Mouse (Mus musculus): ENCODE measurements around the gene Uap1l1. TPM values are rescaled to one million over a fixed set of nuclear protein-coding genes. Genes with fewer than 3 reads are reported as not detected.
"Not testable (repeated sequence)": the region's sequence is repeated elsewhere in the genome, so short reads cannot be mapped to it uniquely, and the experiment has no call there.

Uap1l1 gene
- polyA plus RNA-seq (2014; fragmentation: Nextera tagmentation; extraction: Ambion mirVana): 2.6 and 5.3 TPM in 2 replicates

DNA sequence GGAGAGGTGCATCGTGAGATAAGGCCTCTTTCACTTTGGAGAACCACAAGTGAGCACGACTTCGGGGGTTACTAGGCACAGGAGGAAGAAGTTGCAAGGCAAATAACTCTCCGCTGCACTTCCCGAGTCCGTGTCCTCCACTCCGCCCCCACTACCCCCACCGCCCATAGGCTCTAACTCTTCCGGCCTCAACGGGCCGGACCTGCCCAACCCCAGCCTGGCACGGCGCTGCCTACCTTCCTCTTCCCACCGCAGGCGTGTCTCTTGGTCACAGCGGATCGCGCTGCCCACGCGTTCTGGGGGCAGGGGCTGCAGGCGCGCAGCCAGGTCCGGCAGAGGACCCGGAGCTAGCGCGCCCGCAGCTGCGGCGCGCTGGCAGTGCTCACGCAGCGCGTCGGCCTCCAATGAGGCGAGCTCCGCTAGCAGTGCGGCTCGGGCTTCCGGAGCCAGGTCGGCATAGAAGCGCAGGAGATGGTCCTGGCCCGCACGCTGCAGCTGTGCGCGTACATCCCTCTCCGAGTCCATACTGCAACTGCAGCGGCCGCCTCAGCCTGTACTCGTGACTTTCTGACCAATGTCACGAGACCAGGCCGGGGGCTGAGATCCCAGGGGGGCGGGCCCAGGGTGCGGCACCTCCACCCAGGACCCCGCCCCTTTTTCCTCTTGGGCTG lies at the start of gene Uap1l1:
TSS of gene Uap1l1 (minus strand) at position 592 of the 671 bp plus-strand sequence.
- Histone ChIP-seq H3K4me1 (ENCODE audit: control insufficient read depth, insufficient read depth, low read length) (no peaks in the 10 kb centered on the region), H3K9ac (replicated peaks; ENCODE audit: low read length) (peak within 1 kb of the TSS; percentile 57), H3K27me3 (ENCODE audit: control insufficient read depth, insufficient read depth, low read length) (peaks cover 25% of the 10 kb centered on the region; the same call in 1 of the 2 replicates), H3K36me3 (ENCODE audit: control insufficient read depth, insufficient read depth, low read length) (no peaks in the 10 kb centered on the region), H3K9me3 (ENCODE audit: control insufficient read depth, low read length) (no peaks in the 10 kb centered on the region), H3K27ac (replicated peaks; ENCODE audit: low read depth, low read length) (no peak within 1 kb of the TSS), H3K4me2 (ENCODE audit: low read length) (peak within 1 kb of the TSS; percentile 95), H3K4me3 (replicated peaks; ENCODE audit: low read depth, low read length) (peak within 1 kb of the TSS; percentile 48)
- ATAC-seq (ENCODE audit: low FRiP score, low TSS enrichment): 0 out of 2 replicates have a peak, but pooled peaks have one; percentile 34
- peak; percentile 79 for DNase-seq
- 1% methylated on average over 54 of the region's 54 CpGs for WGBS

- peaks cover 31% of the 10 kb centered on the region for H3K36me3 ChIP-seq (ENCODE audit: control insufficient read depth, insufficient read depth, low read length)
- not testable (repeated sequence) for H3K9ac ChIP-seq (replicated peaks; ENCODE audit: low read length); H3K9me3 ChIP-seq (ENCODE audit: control insufficient read depth, low read length); H3K27me3 ChIP-seq (ENCODE audit: control insufficient read depth, insufficient read depth, low read length); DNase-seq; ATAC-seq (ENCODE audit: low FRiP score, low TSS enrichment); H3K4me3 ChIP-seq (replicated peaks; ENCODE audit: low read depth, low read length); H3K4me1 ChIP-seq (ENCODE audit: control insufficient read depth, insufficient read depth, low read length); H3K4me2 ChIP-seq (ENCODE audit: low read length); H3K27ac ChIP-seq (replicated peaks; ENCODE audit: low read depth, low read length)
These were observed 48.0 kb upstream of the Uap1l1 start for GRCm38 (mm10) chr2:25413436-25413835.

DNA sequence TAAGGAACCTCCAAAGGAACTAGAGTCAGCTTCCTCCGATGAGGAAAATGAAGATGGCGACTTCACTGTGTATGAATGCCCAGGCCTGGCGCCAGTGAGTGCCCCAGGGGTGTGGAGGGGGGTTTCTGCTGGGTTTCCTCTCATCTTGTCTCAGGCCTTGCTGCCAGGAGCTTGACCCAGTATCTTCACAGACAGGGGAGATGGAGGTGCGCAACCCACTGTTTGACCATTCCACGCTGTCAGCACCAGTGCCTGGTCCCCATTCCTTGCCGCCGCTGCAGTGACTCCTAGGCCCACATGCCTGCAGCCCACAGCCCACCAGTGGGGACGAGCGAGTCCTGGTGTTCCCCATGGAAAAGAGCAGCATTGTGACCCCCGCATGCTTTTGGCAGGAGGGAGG lies 43.4 kb upstream of the Uap1l1 start:
- H3K36me3 ChIP-seq (ENCODE audit: control insufficient read depth, insufficient read depth, low read length): peaks cover 51% of the 10 kb centered on the region
- no peak overlapping the region for H3K4me3 ChIP-seq (replicated peaks; ENCODE audit: low read depth, low read length)
- whole genome bisulfite sequencing: 90% methylated on average over 10 of the region's 10 CpGs

DNA sequence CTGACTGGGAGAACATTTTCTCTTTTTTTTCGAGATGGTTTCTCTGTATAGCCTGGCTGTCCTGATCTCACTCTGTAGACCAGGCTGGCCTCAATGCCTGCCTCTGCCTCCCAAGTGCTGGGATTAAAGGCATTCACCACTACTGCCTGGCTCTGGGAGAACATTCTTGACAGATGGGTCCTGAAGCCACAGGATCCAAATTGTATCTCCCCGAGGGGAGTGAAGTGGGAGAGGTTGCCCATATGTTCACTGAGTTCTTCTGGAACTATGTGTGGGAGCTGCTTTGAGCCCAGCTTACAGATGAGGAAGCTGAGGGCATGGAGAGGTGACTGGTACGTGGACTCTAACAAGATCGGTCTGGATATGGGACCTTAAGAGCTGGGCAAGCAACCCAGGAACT lies 38.5 kb upstream of the Uap1l1 start:
- Histone ChIP-seq H3K9ac (replicated peaks; ENCODE audit: low read length) (peak overlapping the region; percentile 99), H3K27ac (replicated peaks; ENCODE audit: low read depth, low read length) (peak overlapping the region; percentile 93; the same call in 1 of the 2 replicates), H3K4me3 (replicated peaks; ENCODE audit: low read depth, low read length) (peak overlapping the region; percentile 98), H3K36me3 (ENCODE audit: control insufficient read depth, insufficient read depth, low read length) (peaks cover 28% of the 10 kb centered on the region), H3K9me3 (ENCODE audit: control insufficient read depth, low read length) (no peaks in the 10 kb centered on the region), H3K27me3 (ENCODE audit: control insufficient read depth, insufficient read depth, low read length) (peaks cover 18% of the 10 kb centered on the region), H3K4me1 (ENCODE audit: control insufficient read depth, insufficient read depth, low read length) (peaks cover 26% of the 10 kb centered on the region), H3K4me2 (ENCODE audit: low read length) (peak overlapping the region; percentile 72)
- WGBS: 82% methylated on average over 4 of the region's 4 CpGs
- no peak for DNase-seq
- no peak for ATAC-seq (ENCODE audit: low FRiP score, low TSS enrichment)

More for the DNA sequence above, 43.4 kb upstream of the Uap1l1 start:
- no peaks in the 10 kb centered on the region for H3K27me3 ChIP-seq (ENCODE audit: control insufficient read depth, insufficient read depth, low read length)
- H3K9me3 ChIP-seq (ENCODE audit: control insufficient read depth, low read length): no peaks in the 10 kb centered on the region
- no peak overlapping the region for H3K9ac ChIP-seq (replicated peaks; ENCODE audit: low read length)
- DNase-seq: no peak
- H3K4me2 ChIP-seq (ENCODE audit: low read length): no peak overlapping the region
- no peak overlapping the region for H3K27ac ChIP-seq (replicated peaks; ENCODE audit: low read depth, low read length)
- peaks cover 19% of the 10 kb centered on the region for H3K4me1 ChIP-seq (ENCODE audit: control insufficient read depth, insufficient read depth, low read length)
- ATAC-seq (ENCODE audit: low FRiP score, low TSS enrichment): no peak

DNA sequence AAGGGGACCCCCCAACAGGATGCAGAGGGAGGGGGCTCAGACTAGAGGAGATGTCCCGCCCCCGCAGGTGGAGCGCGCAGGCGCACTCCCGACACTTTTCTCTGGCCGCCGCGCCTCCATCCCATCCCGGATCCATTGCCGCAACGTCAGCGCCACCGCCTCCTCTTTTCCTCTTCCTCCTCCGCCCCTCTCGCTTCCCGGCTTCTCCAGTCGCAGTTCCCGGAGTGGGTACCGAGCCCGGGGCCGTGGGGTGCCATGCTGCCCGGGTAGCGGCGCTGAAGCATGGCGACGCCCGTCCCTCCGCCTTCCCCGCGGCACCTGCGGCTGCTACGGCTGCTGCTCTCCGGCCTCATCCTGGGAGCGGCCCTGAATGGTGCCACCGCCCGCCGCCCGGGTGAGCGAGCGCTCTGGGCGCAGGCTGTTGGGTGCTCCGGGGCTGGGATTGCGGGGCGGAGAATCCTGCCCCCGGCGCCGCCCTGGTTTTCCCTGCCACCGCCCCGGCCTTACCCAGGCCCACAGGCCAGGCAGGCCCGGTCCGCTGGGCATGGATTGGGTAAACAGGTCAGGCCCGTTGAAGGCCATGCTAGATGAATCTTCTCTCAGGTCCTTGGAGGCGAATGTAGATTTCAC lies 37.6 kb upstream of the Uap1l1 start:
- peak overlapping the region; percentile 93 for H3K27ac ChIP-seq (replicated peaks; ENCODE audit: low read depth, low read length)
- peak overlapping the region; percentile 98 for H3K4me3 ChIP-seq (replicated peaks; ENCODE audit: low read depth, low read length)
- under 1% methylated on average over 49 of the region's 54 CpGs for WGBS
- H3K9ac ChIP-seq (replicated peaks; ENCODE audit: low read length): peak overlapping the region; percentile 99
- peaks cover 19% of the 10 kb centered on the region for H3K36me3 ChIP-seq (ENCODE audit: control insufficient read depth, insufficient read depth, low read length)
- ATAC-seq (ENCODE audit: low FRiP score, low TSS enrichment) (peak; percentile 85), DNase-seq (peak; percentile 92)
- peaks cover 26% of the 10 kb centered on the region for H3K4me1 ChIP-seq (ENCODE audit: control insufficient read depth, insufficient read depth, low read length)
- peaks cover 27% of the 10 kb centered on the region for H3K27me3 ChIP-seq (ENCODE audit: control insufficient read depth, insufficient read depth, low read length)
- H3K9me3 ChIP-seq (ENCODE audit: control insufficient read depth, low read length): no peaks in the 10 kb centered on the region
- H3K4me2 ChIP-seq (ENCODE audit: low read length): peak overlapping the region; percentile 72

GRCm38 (mm10) chr2:25402377-25402971 lies 37.0 kb upstream of the Uap1l1 start:
- under 1% methylated on average over 13 of the region's 13 CpGs for WGBS
- ATAC-seq (ENCODE audit: low FRiP score, low TSS enrichment) (peak; percentile 48), DNase-seq (peak; percentile 94)

GRCm38 (mm10) chr2:25400764-25401163 lies 35.3 kb upstream of the Uap1l1 start:
- Histone ChIP-seq H3K9ac (replicated peaks; ENCODE audit: low read length) (no peak overlapping the region; the same call in 1 of the 2 replicates), H3K4me3 (replicated peaks; ENCODE audit: low read depth, low read length) (peak overlapping the region; percentile 24), H3K9me3 (ENCODE audit: control insufficient read depth, low read length) (no peaks in the 10 kb centered on the region), H3K4me1 (ENCODE audit: control insufficient read depth, insufficient read depth, low read length) (peaks cover 20% of the 10 kb centered on the region), H3K27me3 (ENCODE audit: control insufficient read depth, insufficient read depth, low read length) (peaks cover 45% of the 10 kb centered on the region), H3K36me3 (ENCODE audit: control insufficient read depth, insufficient read depth, low read length) (no peaks in the 10 kb centered on the region), H3K4me2 (ENCODE audit: low read length) (peak overlapping the region; percentile 56), H3K27ac (replicated peaks; ENCODE audit: low read depth, low read length) (no peak overlapping the region)
- ATAC-seq (ENCODE audit: low FRiP score, low TSS enrichment) (no peak), DNase-seq (peak; percentile 79)
- WGBS: 3% methylated on average over 17 of the region's 17 CpGs

More at GRCm38 (mm10) chr2:25402377-25402971, 37.0 kb upstream of the Uap1l1 start:
- peak overlapping the region; percentile 99 for H3K9ac ChIP-seq (replicated peaks; ENCODE audit: low read length)
- H3K4me3 ChIP-seq (replicated peaks; ENCODE audit: low read depth, low read length): peak overlapping the region; percentile 98
- H3K4me2 ChIP-seq (ENCODE audit: low read length): peak overlapping the region; percentile 72
- H3K27me3 ChIP-seq (ENCODE audit: control insufficient read depth, insufficient read depth, low read length): peaks cover 28% of the 10 kb centered on the region
- peaks cover 13% of the 10 kb centered on the region for H3K36me3 ChIP-seq (ENCODE audit: control insufficient read depth, insufficient read depth, low read length)
- no peaks in the 10 kb centered on the region for H3K9me3 ChIP-seq (ENCODE audit: control insufficient read depth, low read length)
- peak overlapping the region; percentile 93 for H3K27ac ChIP-seq (replicated peaks; ENCODE audit: low read depth, low read length)
- H3K4me1 ChIP-seq (ENCODE audit: control insufficient read depth, insufficient read depth, low read length): peaks cover 26% of the 10 kb centered on the region

GRCm38 (mm10) chr2:25400291-25400690 lies 34.8 kb upstream of the Uap1l1 start:
- ATAC-seq (ENCODE audit: low FRiP score, low TSS enrichment) (no peak), DNase-seq (no peak)
- Histone ChIP-seq H3K4me2 (ENCODE audit: low read length) (peak overlapping the region; percentile 56), H3K36me3 (ENCODE audit: control insufficient read depth, insufficient read depth, low read length) (no peaks in the 10 kb centered on the region), H3K4me1 (ENCODE audit: control insufficient read depth, insufficient read depth, low read length) (peaks cover 17% of the 10 kb centered on the region), H3K9ac (replicated peaks; ENCODE audit: low read length) (no peak overlapping the region; the same call in 1 of the 2 replicates), H3K27ac (replicated peaks; ENCODE audit: low read depth, low read length) (no peak overlapping the region), H3K27me3 (ENCODE audit: control insufficient read depth, insufficient read depth, low read length) (peaks cover 50% of the 10 kb centered on the region), H3K9me3 (ENCODE audit: control insufficient read depth, low read length) (no peaks in the 10 kb centered on the region), H3K4me3 (replicated peaks; ENCODE audit: low read depth, low read length) (peak overlapping the region; percentile 24)
- 21% methylated on average over 16 of the region's 16 CpGs for WGBS
